Mouse (Mus musculus): Measurements from ENCODE around the gene Wdr60. TPM values are rescaled to one million over a fixed set of nuclear protein-coding genes. Genes with fewer than 3 reads are reported as not detected.

The Wdr60 gene
- polyA plus RNA-seq, 2 experiments: 2.1 to 2.2 TPM

- no peaks in the 10 kb centered on the region for H3K36me3 ChIP-seq (replicated peaks; ENCODE audit: control insufficient read depth, insufficient read depth, low read depth)
- H3K9ac ChIP-seq (replicated peaks): no peak overlapping the region
- 84% methylated on average over 2 of the region's 2 CpGs for WGBS (ENCODE audit: insufficient replicate concordance)
- H3K4me1 ChIP-seq (replicated peaks; ENCODE audit: control insufficient read depth in 2 of 2, insufficient read depth in 2 of 2, low read length in 1 of 2): no peaks in the 10 kb centered on the region
- DNase-seq (ENCODE audit: low read depth in 3 of 3, low spot score in 3 of 3) (no peak), ATAC-seq (ENCODE audit: insufficient read depth) (no peak)
- no peak for TF ChIP-seq CTCF (IDR thresholded peaks at IDR 0.05; ENCODE audit: low read depth)
- no peak overlapping the region for H3K4me3 ChIP-seq (ENCODE audit: insufficient read depth in 1 of 2, low read depth in 2 of 2, low read length in 2 of 2)
- no peak overlapping the region for H3K27ac ChIP-seq
- H3K4me2 ChIP-seq (ENCODE audit: low read depth): no peak overlapping the region
- H3K9me3 ChIP-seq (ENCODE audit: control insufficient read depth, low read length): no peaks in the 10 kb centered on the region
- H3K27me3 ChIP-seq (ENCODE audit: control insufficient read depth, insufficient read depth, low read length): no peaks in the 10 kb centered on the region
Measured at GRCm38 (mm10) chr12:116299906-116300305, 37.1 kb upstream of the Wdr60 start.

- TF ChIP-seq CTCF (IDR thresholded peaks at IDR 0.05; ENCODE audit: low read depth) (no peak), EP300 (IDR thresholded peaks at IDR 0.05; ENCODE audit: low read depth) (no peak)
- Histone ChIP-seq H3K36me3 (replicated peaks; ENCODE audit: control insufficient read depth, insufficient read depth, low read depth) (no peaks in the 10 kb centered on the region), H3K9me3 (ENCODE audit: control insufficient read depth, low read length) (no peaks in the 10 kb centered on the region), H3K27ac (no peak overlapping the region), H3K4me1 (replicated peaks; ENCODE audit: control insufficient read depth in 2 of 2, insufficient read depth in 2 of 2, low read length in 1 of 2) (0 out of 4 replicates have a peak, but pooled peaks cover 0 to 2% of the 10 kb centered on the region in 2 experiments), H3K27me3 (ENCODE audit: control insufficient read depth, insufficient read depth, low read length) (no peaks in the 10 kb centered on the region), H3K4me3 (ENCODE audit: insufficient read depth in 1 of 2, low read depth in 2 of 2, low read length in 2 of 2) (no peak overlapping the region), H3K4me2 (ENCODE audit: low read depth) (no peak overlapping the region), H3K9ac (replicated peaks) (no peak overlapping the region)
- 54% methylated on average over 4 of the region's 4 CpGs for WGBS (ENCODE audit: insufficient replicate concordance)
- no peak for ATAC-seq (ENCODE audit: insufficient read depth)
- DNase-seq (ENCODE audit: low read depth in 3 of 3, low spot score in 3 of 3): no peak
Measured at GRCm38 (mm10) chr12:116293599-116294292, 30.9 kb upstream of the Wdr60 start.

- TF ChIP-seq CTCF (IDR thresholded peaks at IDR 0.05; ENCODE audit: low read depth) (no peak), EP300 (IDR thresholded peaks at IDR 0.05; ENCODE audit: low read depth) (no peak)
- no peaks in the 10 kb centered on the region for H3K36me3 ChIP-seq (replicated peaks; ENCODE audit: control insufficient read depth, insufficient read depth, low read depth)
- no peak for DNase-seq (ENCODE audit: low read depth in 3 of 3, low spot score in 3 of 3)
- H3K9me3 ChIP-seq (ENCODE audit: control insufficient read depth, low read length): no peaks in the 10 kb centered on the region
- no peak overlapping the region for H3K9ac ChIP-seq (replicated peaks)
- no peaks in the 10 kb centered on the region for H3K27me3 ChIP-seq (ENCODE audit: control insufficient read depth, insufficient read depth, low read length)
- no peak overlapping the region for H3K4me2 ChIP-seq (ENCODE audit: low read depth)
- no peak overlapping the region for H3K4me3 ChIP-seq (ENCODE audit: insufficient read depth in 1 of 2, low read depth in 2 of 2, low read length in 2 of 2)
- 0 out of 4 replicates have a peak, but pooled peaks cover 0 to 2% of the 10 kb centered on the region in 2 experiments for H3K4me1 ChIP-seq (replicated peaks; ENCODE audit: control insufficient read depth in 2 of 2, insufficient read depth in 2 of 2, low read length in 1 of 2)
- H3K27ac ChIP-seq: no peak overlapping the region
- 14% methylated on average over 2 of the region's 2 CpGs for WGBS (ENCODE audit: insufficient replicate concordance)
- ATAC-seq (ENCODE audit: insufficient read depth): no peak
Measured at GRCm38 (mm10) chr12:116293185-116293584, 30.4 kb upstream of the Wdr60 start.

- H3K27me3 ChIP-seq (ENCODE audit: control insufficient read depth, insufficient read depth, low read length): no peaks in the 10 kb centered on the region
- 23% methylated on average over 2 of the region's 2 CpGs for WGBS (ENCODE audit: insufficient replicate concordance)
- no peak overlapping the region for H3K27ac ChIP-seq
- H3K4me3 ChIP-seq (ENCODE audit: insufficient read depth in 1 of 2, low read depth in 2 of 2, low read length in 2 of 2): peak overlapping the region in 1 of 2 experiments; percentile 45; a peak in 1 of 4 replicates
- no peaks in the 10 kb centered on the region for H3K36me3 ChIP-seq (replicated peaks; ENCODE audit: control insufficient read depth, insufficient read depth, low read depth)
- peaks cover 9 to 15% of the 10 kb centered on the region in 2 experiments for H3K4me1 ChIP-seq (replicated peaks; ENCODE audit: control insufficient read depth in 2 of 2, insufficient read depth in 2 of 2, low read length in 1 of 2)
- DNase-seq (ENCODE audit: low read depth in 3 of 3, low spot score in 3 of 3) (peak in 2 of 3 experiments; percentile 17 to 54), ATAC-seq (ENCODE audit: insufficient read depth) (no peak)
- no peaks in the 10 kb centered on the region for H3K9me3 ChIP-seq (ENCODE audit: control insufficient read depth, low read length)
- TF ChIP-seq CTCF (IDR thresholded peaks at IDR 0.05; ENCODE audit: low read depth): no peak
- TF ChIP-seq EP300 (IDR thresholded peaks at IDR 0.05; ENCODE audit: low read depth): peak; percentile 31; the same call in 1 of the 2 replicates
- peak overlapping the region; percentile 87 for H3K4me2 ChIP-seq (ENCODE audit: low read depth)
- no peak overlapping the region for H3K9ac ChIP-seq (replicated peaks)
Measured at GRCm38 (mm10) chr12:116283511-116283910, 20.7 kb upstream of the Wdr60 start.

- DNase-seq (ENCODE audit: low read depth in 3 of 3, low spot score in 3 of 3) (no peak), ATAC-seq (ENCODE audit: insufficient read depth) (no peak)
- Histone ChIP-seq H3K27ac (peak overlapping the region; percentile 24), H3K27me3 (ENCODE audit: control insufficient read depth, insufficient read depth, low read length) (no peaks in the 10 kb centered on the region), H3K36me3 (replicated peaks; ENCODE audit: control insufficient read depth, insufficient read depth, low read depth) (no peaks in the 10 kb centered on the region), H3K4me2 (ENCODE audit: low read depth) (peak overlapping the region; percentile 87), H3K4me1 (replicated peaks; ENCODE audit: control insufficient read depth in 2 of 2, insufficient read depth in 2 of 2, low read length in 1 of 2) (peaks cover 12 to 21% of the 10 kb centered on the region in 2 experiments), H3K4me3 (ENCODE audit: insufficient read depth in 1 of 2, low read depth in 2 of 2, low read length in 2 of 2) (peak overlapping the region in 1 of 2 experiments; percentile 45; a peak in 2 of 4 replicates), H3K9me3 (ENCODE audit: control insufficient read depth, low read length) (no peaks in the 10 kb centered on the region), H3K9ac (replicated peaks) (peak overlapping the region; percentile 58)
- 53% methylated on average over 2 of the region's 2 CpGs for WGBS (ENCODE audit: insufficient replicate concordance)
- TF ChIP-seq CTCF (IDR thresholded peaks at IDR 0.05; ENCODE audit: low read depth): no peak
- no peak for TF ChIP-seq EP300 (IDR thresholded peaks at IDR 0.05; ENCODE audit: low read depth)
Measured at GRCm38 (mm10) chr12:116282856-116283255, 20.0 kb upstream of the Wdr60 start.
